Mouse (Mus musculus) mouse trophoblast stem cell (cell line): ENCODE results near the gene Rbm42.

Source experiments
- in situ Hi-C, 2 experiments: fragments of 300-500 bp; cut with MseI, MboI; formaldehyde crosslinking; loops; 2 replicates in 1 of 2; 3 replicates in 1 of 2; pipeline ENCODE4 v1.15.1; 2025

Rbm42 gene

GRCm38 (mm10) chr7:30649591-30650540 lies at the start of gene Rbm42:
Rbm42 (minus strand) TSS chr7:30650317.
- in situ Hi-C loops = no loop called here

GRCm38 (mm10) chr7:30698589-30698988 lies 48.5 kb upstream of the Rbm42 start, which contains the start of gene 2200002J24Rik:
2200002J24Rik (plus strand) TSS chr7:30698926.
- in situ Hi-C loops = no loop called here

GRCm38 (mm10) chr7:30698101-30698500 lies 48.0 kb upstream of the Rbm42 start:
- in situ Hi-C loops = no loop called here

GRCm38 (mm10) chr7:30688325-30688724 lies 38.2 kb upstream of the Rbm42 start:
- in situ Hi-C loops = no loop called here

GRCm38 (mm10) chr7:30683425-30683824 lies 33.3 kb upstream of the Rbm42 start:
- in situ Hi-C loops = no loop called here

GRCm38 (mm10) chr7:30681897-30682296 lies 31.8 kb upstream of the Rbm42 start:
- in situ Hi-C loops = no loop called here

- in situ Hi-C loops = no loop called here
These were observed 28.3 kb upstream of the Rbm42 start for GRCm38 (mm10) chr7:30678263-30678975.

GRCm38 (mm10) chr7:30671480-30671879 lies 21.4 kb upstream of the Rbm42 start, which contains the start of gene Pmis2:
Pmis2 (minus strand) TSS chr7:30671605.
- in situ Hi-C loops = no loop called here

GRCm38 (mm10) chr7:30669229-30669628 lies 19.1 kb upstream of the Rbm42 start:
- in situ Hi-C loops = no loop called here

GRCm38 (mm10) chr7:30665321-30665720 lies 15.2 kb upstream of the Rbm42 start:
- in situ Hi-C loops = no loop called here

GRCm38 (mm10) chr7:30664529-30665200 lies 14.5 kb upstream of the Rbm42 start, which contains the start of gene Haus5:
Haus5 (minus strand) TSS chr7:30664994.
- in situ Hi-C loops = no loop called here

- in situ Hi-C loops = no loop called here
These were observed 11.0 kb downstream of the Rbm42 start for GRCm38 (mm10) chr7:30639083-30639482.

GRCm38 (mm10) chr7:30636395-30636794 lies 13.7 kb downstream of the Rbm42 start:
- in situ Hi-C loops = no loop called here

- in situ Hi-C loops = no loop called here
These were observed 14.4 kb downstream of the Rbm42 start, which contains the start of gene Etv2 for GRCm38 (mm10) chr7:30635752-30636151. Etv2 (minus strand) TSS chr7:30635852.

GRCm38 (mm10) chr7:30634621-30635020 lies 15.5 kb downstream of the Rbm42 start:
- in situ Hi-C loops = no loop called here

- in situ Hi-C loops = no loop called here
These were observed 16.2 kb downstream of the Rbm42 start for GRCm38 (mm10) chr7:30633762-30634412.

GRCm38 (mm10) chr7:30629013-30629412 lies 21.1 kb downstream of the Rbm42 start:
- in situ Hi-C loops = no loop called here

- in situ Hi-C loops = no loop called here
These were observed 23.5 kb downstream of the Rbm42 start for GRCm38 (mm10) chr7:30626647-30627046.

GRCm38 (mm10) chr7:30625530-30626384 lies 24.4 kb downstream of the Rbm42 start, which contains the start of gene Cox6b1:
Cox6b1 (minus strand) TSS chr7:30626151.
- in situ Hi-C loops = no loop called here

- in situ Hi-C loops = no loop called here
These were observed 30.9 kb downstream of the Rbm42 start for GRCm38 (mm10) chr7:30619202-30619601.
